Mouse (Mus musculus) MEL-GATA-1-ER (cell line): Measurements from ENCODE around the gene Olfr479.
"Not testable (repeated sequence)": the region's sequence is repeated elsewhere in the genome, so short reads cannot be mapped to it uniquely, and the experiment has no call there.

Experiments used
- DNase-seq: peaks from one replicate; pipeline ENCODE4 v3.0.0-alpha.2; 2012; ENCODE audit warnings: low read depth; ENCODE audit errors: extremely low read depth

Olfr479 gene

DNA sequence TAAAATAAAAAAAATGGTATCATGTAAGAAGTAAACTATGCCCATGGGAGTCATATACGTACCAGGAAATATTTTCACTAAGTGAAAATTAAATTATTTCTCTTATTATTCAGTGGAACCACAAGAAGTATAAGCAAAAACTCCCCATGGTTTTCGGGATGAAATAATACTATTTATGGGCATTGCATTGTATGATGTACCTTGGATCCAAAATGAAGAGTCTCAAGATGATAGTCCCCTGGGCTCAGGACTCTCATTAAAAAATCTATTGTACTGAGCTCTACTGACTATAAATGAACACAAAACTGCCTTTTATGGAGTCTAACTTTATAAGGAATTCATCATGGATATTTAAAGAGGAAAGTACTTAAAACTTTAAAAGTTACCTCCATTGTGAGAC lies at the start of gene Olfr479:
Gene Olfr479 (plus strand): TSS at position 301 of the 400 bp plus-strand sequence.
- no peak for DNase-seq

GRCm38 (mm10) chr7:108014256-108014655 lies 36.2 kb upstream of the Olfr479 start:
- DNase-seq = not testable (repeated sequence)

- no peak for DNase-seq
Measured at GRCm38 (mm10) chr7:108033889-108034288, 16.6 kb upstream of the Olfr479 start, which contains the start of gene Olfr478. TSS of gene Olfr478 (minus strand) at chr7:108033989.

DNA sequence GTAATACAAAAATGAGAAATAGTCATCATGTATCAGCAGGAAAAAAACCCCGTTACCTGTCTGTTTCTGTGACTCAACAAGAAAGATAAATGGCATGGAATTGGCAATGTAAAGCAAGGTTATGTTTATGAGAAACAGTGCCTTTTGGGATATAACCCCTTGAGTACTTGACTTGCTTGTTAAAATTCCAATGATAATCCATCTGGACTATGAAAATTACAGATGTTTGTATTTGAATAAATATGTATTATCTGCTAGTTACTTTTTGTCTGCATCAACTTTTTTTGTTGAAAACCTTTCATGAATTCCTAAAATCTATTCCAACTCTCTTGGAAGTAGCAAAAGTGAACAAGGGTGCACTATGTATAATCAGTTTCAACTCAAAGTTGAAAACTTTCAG lies 16.8 kb downstream of the Olfr479 start, which contains the start of gene Olfr480:
Gene Olfr480 (minus strand): TSS at position 101 of the 400 bp plus-strand sequence.
- no peak for DNase-seq

DNA sequence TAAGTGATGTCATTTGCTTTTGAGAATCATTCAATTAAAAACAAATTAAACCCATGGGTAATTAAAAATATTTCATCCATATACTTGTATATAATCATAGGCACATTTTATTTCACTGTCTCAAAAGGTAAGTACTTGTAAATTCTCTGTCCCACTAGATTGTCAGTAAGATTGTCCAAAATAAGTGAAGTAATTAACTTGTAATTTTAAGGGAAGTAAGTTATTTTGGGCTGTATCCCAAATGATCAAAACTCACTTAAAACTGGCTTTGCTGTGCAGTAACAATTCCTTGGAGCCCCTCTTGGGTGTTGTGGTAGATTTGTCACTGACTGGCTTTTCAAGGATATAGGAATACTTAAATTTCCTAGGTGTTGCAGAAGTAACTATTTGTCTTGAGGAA lies 29.1 kb downstream of the Olfr479 start, which contains the start of gene Olfr481:
Gene Olfr481 (plus strand): TSS at position 301 of the 400 bp plus-strand sequence.
- DNase-seq = no peak

DNA sequence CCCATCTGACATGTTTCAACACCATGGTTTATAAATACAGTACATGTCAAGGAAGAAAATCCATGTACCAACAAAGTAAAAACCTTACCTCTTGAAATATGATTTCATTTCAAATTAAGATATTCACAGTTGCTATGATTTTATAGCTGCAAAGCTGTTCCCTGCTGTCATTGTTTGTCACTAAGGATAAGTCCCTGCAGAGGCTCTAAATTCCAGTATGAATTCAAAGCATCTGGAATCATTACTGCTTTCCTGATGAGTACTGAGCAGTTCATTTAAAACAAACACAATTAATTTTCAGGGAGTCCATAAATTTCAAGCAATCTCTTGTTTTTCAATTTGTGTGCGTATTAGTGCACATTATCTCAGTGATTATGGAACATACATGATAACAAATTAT lies 47.0 kb downstream of the Olfr479 start, which contains the start of gene Olfr482:
Gene Olfr482 (minus strand): TSS at position 101 of the 400 bp plus-strand sequence.
- DNase-seq = no peak

- no peak for DNase-seq
Measured at GRCm38 (mm10) chr7:108100549-108100948, 50.1 kb downstream of the Olfr479 start, which contains the start of gene Olfr483. TSS of gene Olfr483 (plus strand) at chr7:108100849.
